ENCODE assay signal across 22 mouse cellular contexts in the genomic region with DNA sequence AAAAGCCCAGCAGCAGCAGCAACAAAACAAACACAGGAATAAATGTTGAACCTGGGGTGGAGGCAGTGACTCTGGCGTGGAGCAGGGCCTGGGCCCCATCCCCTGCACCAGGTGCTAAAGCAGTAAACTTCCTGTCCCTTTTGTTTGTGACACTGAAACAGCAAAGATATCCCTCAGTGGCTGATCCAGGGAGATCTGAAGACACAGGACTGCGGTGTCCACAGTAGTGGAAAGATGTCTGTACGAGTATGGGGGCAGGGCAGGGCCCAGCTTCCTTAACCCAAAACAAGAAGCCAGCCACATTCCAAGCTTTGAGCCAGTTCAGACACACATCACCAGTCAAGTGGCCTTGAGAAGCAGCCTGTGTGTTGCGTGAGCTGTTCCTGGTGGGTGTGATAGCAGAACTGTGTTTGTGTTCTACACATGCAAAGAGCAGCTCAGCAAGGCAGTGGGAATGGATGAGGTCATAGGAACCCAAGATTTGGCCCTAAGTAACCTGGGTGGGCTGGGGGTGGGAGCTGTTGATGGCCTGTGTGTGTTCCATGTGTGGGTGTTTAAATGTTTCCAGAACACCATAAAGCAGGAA. TPM values are rescaled to one million over a fixed set of nuclear protein-coding genes. Genes with fewer than 3 reads are reported as not detected.
DNase-seq lines count a peak whose midpoint lies in the region; ATAC-seq and TF ChIP-seq lines count a peak whose summit lies in the region.
"Had no signal": no experiment of that assay in that cellular context is flagged by ENCODE, and none has a peak within 500 bp of the region (broad histone marks: within the 10 kb centered on the region; RNA-seq: fewer than 3 reads in every experiment).

No protein-coding gene starts in this region.

- no peaks in the 10 kb centered on the region for H3K27me3 ChIP-seq in lung, postnatal 0 days (replicated peaks; ENCODE audit: insufficient read depth, low read length)

- TF ChIP-seq POLR2A in bone marrow macrophage, adult 2 months (IDR thresholded peaks at IDR 0.05; ENCODE audit: borderline replicate concordance, low read depth, low read length): no peak

- no peak overlapping the region for H3K4me3 ChIP-seq in lung, postnatal 0 days (ENCODE audit: low read depth, low read length)
- H3K4me3 ChIP-seq in bone marrow macrophage, adult 2 months (ENCODE audit: insufficient read depth, low read length): no peak overlapping the region
- H3K4me3 ChIP-seq: embryonic facial prominence, embryonic 10.5 days; forebrain, embryonic 10.5 days; midbrain, embryonic 10.5 days had no signal

- no peak for TF ChIP-seq CTCF in lung, postnatal 0 days (IDR thresholded peaks at IDR 0.05)
- TF ChIP-seq CTCF in bone marrow macrophage, adult 2 months (IDR thresholded peaks at IDR 0.05; ENCODE audit: low read depth, low read length): no peak

- TF ChIP-seq EP300 in lung, postnatal 0 days (IDR thresholded peaks at IDR 0.05): no peak

- H3K27ac ChIP-seq in lung, postnatal 0 days (ENCODE audit: low read length): no peak overlapping the region
- H3K27ac ChIP-seq in bone marrow macrophage, adult 2 months (ENCODE audit: insufficient read depth, low read depth, low read length): peak overlapping the region; percentile 29; the same call in 1 of the 2 replicates
- H3K27ac ChIP-seq: embryonic facial prominence, embryonic 10.5 days; forebrain, embryonic 10.5 days; hindbrain, embryonic 14.5 days; midbrain, embryonic 10.5 days had no signal

- H3K4me2 ChIP-seq in lung, postnatal 0 days (replicated peaks; ENCODE audit: low read depth, low read length): no peak overlapping the region
- H3K4me2 ChIP-seq: hindbrain, embryonic 14.5 days; liver, embryonic 11.5 days had no signal

- no peak overlapping the region for H3K9ac ChIP-seq in lung, postnatal 0 days (replicated peaks; ENCODE audit: low read depth)
- H3K9ac ChIP-seq: hindbrain, embryonic 14.5 days; liver, postnatal 0 days had no signal

- WGBS in lung, postnatal 0 days: 30% methylated on average over 4 of the region's 4 CpGs

- DNase-seq in lung, postnatal 0 days (ENCODE audit: low spot score): peak; percentile 36
- DNase-seq in lung, postnatal 10 days: no peak
- DNase-seq in CD4-positive helper T cell, adult 2 months (ENCODE audit: low read depth, low spot score): peak; percentile 24
- peak; percentile 68 for DNase-seq in thymus, postnatal 0 days (ENCODE audit: low spot score)
- no peak for DNase-seq in gastrocnemius, postnatal 4 days (ENCODE audit: low spot score in 2 of 2)
- no peak for DNase-seq in gastrocnemius, postnatal 25 days
- DNase-seq in cerebellum, adult 11 months: no peak
- DNase-seq: adrenal gland, postnatal 14 days; cerebellum, adult 9-11 months; gastrocnemius, postnatal 14 days; heart, postnatal 4 days; kidney, adult 18-20 months; kidney, postnatal 14 days; liver, postnatal 0 days; lung, postnatal 36 days had no signal

- no peaks in the 10 kb centered on the region; the same call in 1 of the 2 replicates for H3K4me1 ChIP-seq in lung, postnatal 0 days (ENCODE audit: insufficient read depth, low read depth, low read length)
- peaks cover 89% of the 10 kb centered on the region for H3K4me1 ChIP-seq in bone marrow macrophage, adult 2 months (ENCODE audit: control insufficient read depth, insufficient read depth, low read length)

- H3K9me3 ChIP-seq in lung, postnatal 0 days (ENCODE audit: low read length): no peaks in the 10 kb centered on the region
- H3K9me3 ChIP-seq: embryonic facial prominence, embryonic 10.5 days; forebrain, embryonic 10.5 days; midbrain, embryonic 10.5 days had no signal

- no peaks in the 10 kb centered on the region for H3K36me3 ChIP-seq in lung, postnatal 0 days (ENCODE audit: insufficient read depth, low read length)
- H3K36me3 ChIP-seq: embryonic facial prominence, embryonic 10.5 days; forebrain, embryonic 10.5 days; midbrain, embryonic 10.5 days had no signal

- ATAC-seq in lung, postnatal 0 days: peak; percentile 56
- ATAC-seq: forebrain, embryonic 16.5 days; liver, postnatal 0 days had no signal

RNA-seq across cellular contexts. Expression of a gene that starts 20.6 kb away (rescaled TPM):
- 0.20 and 0.21 TPM in 2 replicates for polyA plus RNA-seq in lung, postnatal 0 days (2015; fragmentation: Nextera tagmentation; extraction: Ambion mirVana)
- polyA plus RNA-seq in bone marrow macrophage, adult 2 months (2012; ENCODE audit: insufficient read depth, insufficient read length, missing spikeins): 35.7 and 36.4 TPM in 2 replicates
- 8.1 and 8.9 TPM in 2 replicates for polyA plus RNA-seq in thymus, postnatal 0 days (2015; fragmentation: Nextera tagmentation; extraction: Ambion mirVana)
- under 1 TPM; 0.21 to 0.69 TPM for total RNA-seq in gastrocnemius, postnatal 4 days (2021)
- total RNA-seq in gastrocnemius, postnatal 25 days (2021): not detected

Comparison
In these comparisons a context has a peak if more than half of its experiments do, and no peak if none do; other contexts are left out.
1. DNase-seq: peak in lung, postnatal 0 days (single experiment), CD4-positive helper T cell, adult 2 months (single experiment) and thymus, postnatal 0 days (single experiment); none in lung, postnatal 10 days (single experiment), gastrocnemius, postnatal 4 days (0 of 2), gastrocnemius, postnatal 25 days (single experiment) and cerebellum, adult 11 months (single experiment).